31 mouse cellular contexts compared by ENCODE assay signal in genomic region chr9:57980570-57980969, GRCm38 (mm10). TPM values are rescaled to one million over a fixed set of nuclear protein-coding genes. Genes with fewer than 3 reads are reported as not detected.
DNase-seq lines count a peak whose midpoint lies in the region; ATAC-seq and TF ChIP-seq lines count a peak whose summit lies in the region.
"Had no signal": no experiment of that assay in that cellular context is flagged by ENCODE, and none has a peak within 500 bp of the region (broad histone marks: within the 10 kb centered on the region; RNA-seq: fewer than 3 reads in every experiment).

No protein-coding gene starts in this region.

- H3K27ac ChIP-seq in thymus, adult 2 months (ENCODE audit: control insufficient read depth, insufficient read depth, low read length) = no peak overlapping the region
- H3K27ac ChIP-seq: embryonic facial prominence, embryonic 12.5 days; hindbrain, embryonic 10.5 days; hindbrain, embryonic 15.5 days; kidney, embryonic 15.5 days; liver, embryonic 12.5 days; midbrain, embryonic 15.5 days; neural tube, embryonic 12.5 days; stomach, postnatal 0 days had no signal

- peaks cover 55% of the 10 kb centered on the region for H3K4me1 ChIP-seq in thymus, adult 2 months (replicated peaks; ENCODE audit: control insufficient read depth, insufficient read depth, low read length)
- H3K4me1 ChIP-seq: embryonic facial prominence, embryonic 12.5 days; hindbrain, embryonic 10.5 days; hindbrain, embryonic 15.5 days; kidney, embryonic 15.5 days; liver, embryonic 12.5 days; midbrain, embryonic 15.5 days; neural tube, embryonic 12.5 days had no signal

- no peak for TF ChIP-seq CTCF in thymus, adult 2 months (IDR thresholded peaks at IDR 0.05; ENCODE audit: borderline replicate concordance, control insufficient read depth, extremely low read depth, insufficient read depth, low read length, poor library complexity)

- H3K4me3 ChIP-seq in thymus, adult 2 months (ENCODE audit: control insufficient read depth, insufficient read depth, low read length) = no peak overlapping the region
- H3K4me3 ChIP-seq: embryonic facial prominence, embryonic 12.5 days; heart, embryonic 12.5 days; hindbrain, embryonic 10.5 days; hindbrain, embryonic 15.5 days; kidney, embryonic 15.5 days; liver, embryonic 12.5 days; midbrain, embryonic 15.5 days; neural tube, embryonic 12.5 days had no signal

- peak; percentile 88 for ATAC-seq in granulocyte monocyte progenitor cell, adult 5-6 weeks (replicated peaks; ENCODE audit: poor library complexity, severe bottlenecking)
- ATAC-seq: activated CD4-positive, CD25-positive, alpha-beta regulatory T cell, adult 4 months; forebrain, embryonic 14.5 days; inflammation-experienced regulatory T-cells, adult 6 months; liver, embryonic 12.5 days; lung, postnatal 0 days; midbrain, embryonic 15.5 days had no signal

- 10% methylated on average over 10 of the region's 10 CpGs for WGBS in thymus, adult 2 months

- H3K27me3 ChIP-seq in thymus, adult 2 months (ENCODE audit: control insufficient read depth, insufficient read depth, low read length) = no peaks in the 10 kb centered on the region; the same call in 1 of the 2 replicates
- H3K27me3 ChIP-seq: embryonic facial prominence, embryonic 12.5 days; hindbrain, embryonic 15.5 days; kidney, embryonic 15.5 days; midbrain, embryonic 15.5 days had no signal

- no peaks in the 10 kb centered on the region for H3K36me3 ChIP-seq in thymus, adult 2 months (ENCODE audit: control insufficient read depth, insufficient read depth, low read length)
- H3K36me3 ChIP-seq: embryonic facial prominence, embryonic 12.5 days; heart, embryonic 12.5 days; hindbrain, embryonic 10.5 days; hindbrain, embryonic 15.5 days; kidney, embryonic 15.5 days; liver, embryonic 12.5 days; midbrain, embryonic 15.5 days; neural tube, embryonic 12.5 days had no signal

- no peak for TF ChIP-seq POLR2A in thymus, adult 2 months (IDR thresholded peaks at IDR 0.05; ENCODE audit: control insufficient read depth, extremely low read depth, insufficient read depth, low read length, poor library complexity)

- DNase-seq in thymus, adult 2 months = peak; percentile 45
- no peak for DNase-seq in thymus, postnatal 10 days (ENCODE audit: low spot score in 2 of 2)
- DNase-seq in naive thymus-derived CD4-positive, alpha-beta T cell, adult 2 months (ENCODE audit: low read depth) = peak; percentile 43
- DNase-seq in urinary bladder, postnatal 4 days (ENCODE audit: low spot score in 2 of 2) = no peak
- no peak for DNase-seq in ovary, postnatal 36 days (ENCODE audit: low spot score)
- DNase-seq in kidney, postnatal 4 days = no peak
- DNase-seq: adrenal gland, adult 2 months; cerebellum, adult 9-10 months; cerebellum, postnatal 36 days; embryo, embryonic 11 days; gastrocnemius, postnatal 14 days; heart, adult 11 months; kidney, adult 18-20 months; layer of hippocampus, postnatal 36 days; left cerebral cortex, postnatal 4 days; lung, adult 18-20 months; lung, postnatal 4 days had no signal

RNA-seq across cellular contexts. Expression of gene Cyp11a1, which starts 25.6 kb away (rescaled TPM):
- 0.84 and 1.3 TPM in 2 replicates for polyA plus RNA-seq in thymus, adult 2 months (2012; rRNA removed)
- 0.58 and 7.0 TPM in 2 replicates for total RNA-seq in granulocyte monocyte progenitor cell, adult 5-6 weeks (2014; fragmentation: Nextera tagmentation)
- total RNA-seq in granulocyte monocyte progenitor cell, adult 5-6 weeks (2017) = 0.52 and 1.2 TPM in 2 replicates
- polyA plus RNA-seq: activated CD4-positive, CD25-positive, alpha-beta regulatory T cell, adult 4 months; heart, embryonic 12.5 days; hindbrain, embryonic 10.5 days; neural tube, embryonic 12.5 days had no signal

RNA-seq across cellular contexts. Expression of gene Sema7a, which starts 40.7 kb away (rescaled TPM):
- polyA plus RNA-seq in thymus, adult 2 months (2012; rRNA removed) = 81.6 and 85.6 TPM in 2 replicates
- 0.51 TPM in 1 of 2 replicates, not detected in the other for total RNA-seq in granulocyte monocyte progenitor cell, adult 5-6 weeks (2014; fragmentation: Nextera tagmentation)
- 0.26 TPM in 1 of 2 replicates, not detected in the other for total RNA-seq in granulocyte monocyte progenitor cell, adult 5-6 weeks (2017)
- polyA plus RNA-seq: liver, embryonic 12.5 days had no signal

Comparison
In these comparisons a context has a peak if more than half of its experiments do, and no peak if none do; other contexts are left out.
1. DNase-seq: peak in thymus, adult 2 months (single experiment) and naive thymus-derived CD4-positive, alpha-beta T cell, adult 2 months (single experiment); none in thymus, postnatal 10 days (0 of 2), urinary bladder, postnatal 4 days (0 of 2), ovary, postnatal 36 days (single experiment) and kidney, postnatal 4 days (0 of 2).